13 mouse cellular contexts compared by ENCODE assay signal in the genomic region with DNA sequence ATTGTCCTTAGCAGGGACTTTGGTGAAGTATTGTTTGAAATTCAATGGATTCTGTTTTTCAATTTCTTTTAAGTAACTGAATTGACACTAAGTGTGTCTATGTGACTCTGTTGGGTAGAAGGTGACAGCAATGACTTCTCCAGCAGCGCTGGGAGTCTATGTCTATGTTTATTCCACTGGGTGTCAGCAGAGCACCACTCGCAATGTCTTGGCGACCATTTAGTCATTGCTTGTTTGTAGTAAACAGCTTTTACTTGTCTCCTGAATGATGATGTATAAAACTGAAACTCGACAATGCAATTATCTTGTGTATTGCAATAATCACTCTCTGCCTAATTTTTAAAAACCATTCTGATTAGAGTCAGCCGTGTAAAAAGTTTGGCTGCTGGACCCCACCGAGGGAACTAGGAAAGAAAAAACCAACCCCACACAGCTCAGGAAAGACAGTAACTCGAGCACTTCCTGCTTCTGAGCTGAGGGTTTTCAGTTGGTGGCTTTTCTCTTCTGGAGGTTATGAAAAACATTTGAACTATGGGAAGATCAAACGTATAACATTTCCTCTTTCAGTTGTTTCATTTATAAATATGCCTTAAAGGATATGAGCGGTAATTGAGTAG. TPM values are rescaled to one million over a fixed set of nuclear protein-coding genes. Genes with fewer than 3 reads are reported as not detected.
A peak's percentile ranks its signal among the peaks of the same experiment; 100 is the strongest.
DNase-seq lines count a peak whose midpoint lies in the region; ATAC-seq and TF ChIP-seq lines count a peak whose summit lies in the region.
"Not testable (repeated sequence)": the region's sequence is repeated elsewhere in the genome, so short reads cannot be mapped to it uniquely, and the experiment has no call there.
"Had no signal": no experiment of that assay in that cellular context is flagged by ENCODE, and none has a peak within 500 bp of the region (broad histone marks: within the 10 kb centered on the region; RNA-seq: fewer than 3 reads in every experiment).

No protein-coding gene starts in this region.

- DNase-seq in A20 (ENCODE audit: low read depth, low spot score), result peak; percentile 84
- DNase-seq in gastrocnemius, adult 2 months, result not testable (repeated sequence)
- peak; percentile 44 to 52 for DNase-seq in heart, postnatal 10 days
- peak; percentile 87 for DNase-seq in kidney, postnatal 0 days (ENCODE audit: low spot score)
- peak; percentile 64 for DNase-seq in lung, embryonic 14.5 days
- peak; percentile 85 for DNase-seq in thymus, postnatal 0 days (ENCODE audit: low spot score)

- 16% methylated on average over 7 of the region's 9 CpGs for WGBS in kidney, postnatal 0 days
- 23% methylated on average over 6 of the region's 9 CpGs for WGBS in lung, embryonic 14.5 days

- not testable (repeated sequence) for TF ChIP-seq POLR2A in myocyte (IDR thresholded peaks at IDR 0.05; ENCODE audit: insufficient read length, low read depth)

- H3ac ChIP-seq in myocyte (ENCODE audit: control insufficient read depth, insufficient read length), result not testable (repeated sequence)

- not testable (repeated sequence) for H3K4me1 ChIP-seq in kidney, postnatal 0 days (replicated peaks; ENCODE audit: insufficient read depth, low read length); lung, embryonic 14.5 days (ENCODE audit: insufficient read depth)

- H3K4me2 ChIP-seq in kidney, postnatal 0 days (ENCODE audit: low read length), result not testable (repeated sequence)
- H3K4me2 ChIP-seq in lung, embryonic 14.5 days, result peak overlapping the region; percentile 33
- peak overlapping the region; percentile 68 for H3K4me2 ChIP-seq in myocyte (ENCODE audit: low read depth)

- TF ChIP-seq CTCF in gastrocnemius, adult 2 months (IDR thresholded peaks at IDR 0.05); kidney, postnatal 0 days (IDR thresholded peaks at IDR 0.05; ENCODE audit: low read depth); lung, embryonic 14.5 days (IDR thresholded peaks at IDR 0.05; ENCODE audit: low read depth): not testable (repeated sequence)

- peak overlapping the region; percentile 46 for H3K27ac ChIP-seq in gastrocnemius, adult 2 months
- peak overlapping the region; percentile 65; the same call in 1 of the 2 replicates for H3K27ac ChIP-seq in kidney, postnatal 0 days
- not testable (repeated sequence) for H3K27ac ChIP-seq in lung, embryonic 14.5 days (ENCODE audit: low read depth)

- not testable (repeated sequence) for H3K9me3 ChIP-seq in kidney, postnatal 0 days (replicated peaks; ENCODE audit: low read length); lung, embryonic 14.5 days (ENCODE audit: low read depth, low read length)

- not testable (repeated sequence) for H3K79me2 ChIP-seq in myocyte (ENCODE audit: control insufficient read depth, insufficient read depth)

- H3K27me3 ChIP-seq in kidney, postnatal 0 days (ENCODE audit: insufficient read depth, low read length); lung, embryonic 14.5 days (ENCODE audit: insufficient read depth, low read length); myocyte (ENCODE audit: control insufficient read depth, insufficient read depth, insufficient read length): not testable (repeated sequence)

- not testable (repeated sequence) for H3K9ac ChIP-seq in kidney, postnatal 0 days (ENCODE audit: low read depth, low read length); lung, embryonic 14.5 days

- peak; percentile 99 for ATAC-seq in activated CD4-positive, CD25-positive, alpha-beta regulatory T cell, adult 4 months
- not testable (repeated sequence) for ATAC-seq in kidney, postnatal 0 days (replicated peaks; ENCODE audit: low FRiP score, low read depth)
- peak; percentile 87; the same call in 1 of the 2 replicates for ATAC-seq in lung, embryonic 14.5 days (ENCODE audit: insufficient read depth)

- intact Hi-C loops in gastrocnemius, adult 2 months (cut with DNase I); heart, postnatal 10 days (cut with DNase I): not testable (repeated sequence)

- peak overlapping the region; percentile 60 for H3K4me3 ChIP-seq in gastrocnemius, adult 2 months
- H3K4me3 ChIP-seq in kidney, postnatal 0 days (replicated peaks; ENCODE audit: low read depth, low read length); lung, embryonic 14.5 days (ENCODE audit: low read depth, low read length); myocyte: not testable (repeated sequence)

- not testable (repeated sequence) for H3K36me3 ChIP-seq in kidney, postnatal 0 days (ENCODE audit: insufficient read depth, low read length); lung, embryonic 14.5 days (ENCODE audit: insufficient read depth); myocyte (ENCODE audit: control insufficient read depth, insufficient read depth)

RNA-seq across cellular contexts. Expression of a gene that starts 3.4 kb away (rescaled TPM):
- polyA plus RNA-seq in activated CD4-positive, CD25-positive, alpha-beta regulatory T cell, adult 4 months (2017; shearing (Covaris generic)), result not detected
- under 1 TPM; 0.69 to 0.95 TPM for total RNA-seq in gastrocnemius, adult 2 months (2021)
- 1 to 10 TPM; 1.0 to 1.1 TPM for total RNA-seq in heart, postnatal 10 days (2021)
- polyA plus RNA-seq in kidney, postnatal 0 days (2015; fragmentation: Nextera tagmentation; extraction: Ambion mirVana), result not detected in 2 replicates
- polyA plus RNA-seq in lung, embryonic 14.5 days (2014; fragmentation: Nextera tagmentation; extraction: Ambion mirVana), result not detected in 2 replicates
- not detected for polyA plus RNA-seq in myocyte (2012; fragmentation: generic; extraction: Trizol)
- polyA plus RNA-seq in thymus, postnatal 0 days (2015; fragmentation: Nextera tagmentation; extraction: Ambion mirVana), result not detected in 2 replicates
- polyA plus RNA-seq: embryonic facial prominence, embryonic 12.5 days; forebrain, embryonic 15.5 days; limb, embryonic 13.5 days had no signal

RNA-seq across cellular contexts. Expression of a gene that starts 9.2 kb away (rescaled TPM):
- not detected for polyA plus RNA-seq in activated CD4-positive, CD25-positive, alpha-beta regulatory T cell, adult 4 months (2017; shearing (Covaris generic))
- under 1 TPM; 0.69 to 0.95 TPM for total RNA-seq in gastrocnemius, adult 2 months (2021)
- 1 to 10 TPM; 1.0 to 1.1 TPM for total RNA-seq in heart, postnatal 10 days (2021)
- polyA plus RNA-seq in kidney, postnatal 0 days (2015; fragmentation: Nextera tagmentation; extraction: Ambion mirVana), result not detected in 2 replicates
- polyA plus RNA-seq in lung, embryonic 14.5 days (2014; fragmentation: Nextera tagmentation; extraction: Ambion mirVana), result not detected in 2 replicates
- polyA plus RNA-seq in myocyte (2012; fragmentation: generic; extraction: Trizol), result not detected
- not detected in 2 replicates for polyA plus RNA-seq in thymus, postnatal 0 days (2015; fragmentation: Nextera tagmentation; extraction: Ambion mirVana)
- polyA plus RNA-seq: embryonic facial prominence, embryonic 12.5 days; forebrain, embryonic 15.5 days; limb, embryonic 13.5 days had no signal

RNA-seq across cellular contexts. Expression of a gene that starts 15.0 kb away (rescaled TPM):
- polyA plus RNA-seq in activated CD4-positive, CD25-positive, alpha-beta regulatory T cell, adult 4 months (2017; shearing (Covaris generic)), result not detected
- under 1 TPM; 0.69 to 0.95 TPM for total RNA-seq in gastrocnemius, adult 2 months (2021)
- 1 to 10 TPM; 1.0 to 1.1 TPM for total RNA-seq in heart, postnatal 10 days (2021)
- polyA plus RNA-seq in kidney, postnatal 0 days (2015; fragmentation: Nextera tagmentation; extraction: Ambion mirVana), result not detected in 2 replicates
- polyA plus RNA-seq in lung, embryonic 14.5 days (2014; fragmentation: Nextera tagmentation; extraction: Ambion mirVana), result not detected in 2 replicates
- polyA plus RNA-seq in myocyte (2012; fragmentation: generic; extraction: Trizol), result not detected
- not detected in 2 replicates for polyA plus RNA-seq in thymus, postnatal 0 days (2015; fragmentation: Nextera tagmentation; extraction: Ambion mirVana)
- polyA plus RNA-seq: embryonic facial prominence, embryonic 12.5 days; forebrain, embryonic 15.5 days; limb, embryonic 13.5 days had no signal

RNA-seq across cellular contexts. Expression of a gene that starts 20.8 kb away (rescaled TPM):
- not detected for polyA plus RNA-seq in activated CD4-positive, CD25-positive, alpha-beta regulatory T cell, adult 4 months (2017; shearing (Covaris generic))
- total RNA-seq in gastrocnemius, adult 2 months (2021), result under 1 TPM; 0.69 to 0.95 TPM
- total RNA-seq in heart, postnatal 10 days (2021), result 1 to 10 TPM; 1.0 to 1.1 TPM
- polyA plus RNA-seq in kidney, postnatal 0 days (2015; fragmentation: Nextera tagmentation; extraction: Ambion mirVana), result not detected in 2 replicates
- not detected in 2 replicates for polyA plus RNA-seq in lung, embryonic 14.5 days (2014; fragmentation: Nextera tagmentation; extraction: Ambion mirVana)
- not detected for polyA plus RNA-seq in myocyte (2012; fragmentation: generic; extraction: Trizol)
- not detected in 2 replicates for polyA plus RNA-seq in thymus, postnatal 0 days (2015; fragmentation: Nextera tagmentation; extraction: Ambion mirVana)
- polyA plus RNA-seq: embryonic facial prominence, embryonic 12.5 days; forebrain, embryonic 15.5 days; limb, embryonic 13.5 days had no signal

RNA-seq across cellular contexts. Expression of a gene that starts 26.6 kb away (rescaled TPM):
- polyA plus RNA-seq in activated CD4-positive, CD25-positive, alpha-beta regulatory T cell, adult 4 months (2017; shearing (Covaris generic)), result not detected
- total RNA-seq in gastrocnemius, adult 2 months (2021), result under 1 TPM in 1 of 2 experiments, not detected in 1; 0.69 TPM
- 1 to 10 TPM in 1 of 2 experiments, not detected in 1; 1.1 TPM for total RNA-seq in heart, postnatal 10 days (2021)
- polyA plus RNA-seq in kidney, postnatal 0 days (2015; fragmentation: Nextera tagmentation; extraction: Ambion mirVana), result not detected in 2 replicates
- not detected in 2 replicates for polyA plus RNA-seq in lung, embryonic 14.5 days (2014; fragmentation: Nextera tagmentation; extraction: Ambion mirVana)
- polyA plus RNA-seq in myocyte (2012; fragmentation: generic; extraction: Trizol), result not detected
- not detected in 2 replicates for polyA plus RNA-seq in thymus, postnatal 0 days (2015; fragmentation: Nextera tagmentation; extraction: Ambion mirVana)
- total RNA-seq: adrenal gland, postnatal 10 days; left cerebral cortex, adult 2 months had no signal
- polyA plus RNA-seq: embryonic facial prominence, embryonic 12.5 days; forebrain, embryonic 15.5 days; limb, embryonic 13.5 days had no signal
